Mouse (Mus musculus) heart, embryonic 11.5 days (tissue): ENCODE results near the gene Papss2. TPM values are rescaled to one million over a fixed set of nuclear protein-coding genes. Genes with fewer than 3 reads are reported as not detected.

ENCODE experiments used
- ATAC-seq: fragments of 200-750 bp; cut with Nextera tagmentation; replicated peaks from 2 replicates; pipeline ENCODE4 v1.8.0; 2017; ENCODE audit warnings: moderate library complexity; ENCODE audit not compliant: insufficient number of reproducible peaks, low FRiP score, low TSS enrichment
- H3K27ac ChIP-seq: fragments of 300-500 bp; sonication (generic); 2 replicates; pipeline ENCODE4 v1.5.1; 2014; ENCODE audit warnings: mild to moderate bottlenecking, low read depth, low read length
- H3K27me3 ChIP-seq: fragments of 300-500 bp; sonication (generic); 2 replicates; pipeline ENCODE4 v1.6.1; 2014; ENCODE audit warnings: mild to moderate bottlenecking, low read length, mixed read lengths; ENCODE audit not compliant: control insufficient read depth, insufficient read depth
- H3K36me3 ChIP-seq: fragments of 300-500 bp; sonication (generic); 2 replicates; pipeline ENCODE4 v1.6.1; 2014; ENCODE audit warnings: mild to moderate bottlenecking, low read length, moderate library complexity, mixed read lengths; ENCODE audit not compliant: control insufficient read depth, insufficient read depth
- H3K4me1 ChIP-seq: fragments of 300-500 bp; sonication (generic); 2 replicates; pipeline ENCODE4 v1.6.1; 2014; ENCODE audit warnings: low read length; ENCODE audit not compliant: control insufficient read depth, insufficient read depth
- H3K4me2 ChIP-seq: fragments of 300-500 bp; sonication (generic); 2 replicates; pipeline ENCODE4 v1.6.1; 2014; ENCODE audit warnings: mild to moderate bottlenecking, moderate library complexity
- H3K4me3 ChIP-seq: fragments of 300-500 bp; sonication (generic); 2 replicates; pipeline ENCODE4 v1.5.1; 2014; ENCODE audit warnings: low read depth, low read length
- H3K9ac ChIP-seq: fragments of 300-500 bp; sonication (generic); 2 replicates; pipeline ENCODE4 v1.6.1; 2014; ENCODE audit warnings: mild to moderate bottlenecking, low read depth, low read length, moderate library complexity
- H3K9me3 ChIP-seq: fragments of 300-500 bp; sonication (generic); replicated peaks from 2 replicates; pipeline ENCODE4 v1.6.1; 2016; ENCODE audit warnings: low read length; ENCODE audit not compliant: control insufficient read depth
- WGBS: fragments of 180-500 bp; shearing (Covaris S2); extraction: QIAGEN DNeasy Blood & Tissue Kit; methylation state at CpG from one replicate; pipeline ENCODE4 v1.1.7; 2014; ENCODE audit not compliant: insufficient replicate concordance; 5-methylcytosine and 5-hydroxymethylcytosine counted together
- polyA plus RNA-seq: library from polyadenylated mRNA; unstranded; fragments of >200 nt; fragmentation: Nextera tagmentation; extraction: Ambion mirVana; gene quantifications from 2 replicates; pipeline ENCODE4 v1.2.1, GENCODE M21; 2014

The Papss2 gene
- polyA plus RNA-seq, 1 experiment from 2014 or later: 28.1 TPM

DNA sequence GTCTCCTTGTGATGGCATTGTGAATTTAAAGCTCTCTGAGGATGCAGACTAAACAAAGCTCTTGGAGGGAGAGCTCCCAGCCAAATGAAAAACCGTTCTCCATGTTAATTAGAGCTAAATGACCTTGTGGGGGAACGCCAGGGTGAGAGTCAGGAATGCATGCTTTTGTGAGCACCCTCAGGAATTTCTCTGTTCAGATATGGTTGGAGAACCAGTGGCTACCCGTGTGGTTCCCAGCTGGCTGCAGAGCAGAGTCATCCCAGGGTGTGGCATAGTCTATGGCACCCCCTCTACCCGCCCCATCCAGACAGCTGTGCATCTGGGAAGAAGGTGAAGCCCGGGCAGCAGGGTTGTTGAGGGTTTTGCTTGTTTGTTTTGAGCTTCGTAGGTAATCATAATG is 7.9 kb upstream of the Papss2 start:
- WGBS: 57% methylated on average over 6 of the region's 6 CpGs
- no peaks in the 10 kb centered on the region for H3K9me3 ChIP-seq
- no peaks in the 10 kb centered on the region for H3K36me3 ChIP-seq
- no peak for ATAC-seq
- H3K4me1 ChIP-seq: no peaks in the 10 kb centered on the region
- no peak overlapping the region for H3K27ac ChIP-seq
- H3K4me2 ChIP-seq: no peak overlapping the region
- H3K9ac ChIP-seq: no peak overlapping the region
- H3K4me3 ChIP-seq: no peak overlapping the region
- H3K27me3 ChIP-seq: no peaks in the 10 kb centered on the region

DNA sequence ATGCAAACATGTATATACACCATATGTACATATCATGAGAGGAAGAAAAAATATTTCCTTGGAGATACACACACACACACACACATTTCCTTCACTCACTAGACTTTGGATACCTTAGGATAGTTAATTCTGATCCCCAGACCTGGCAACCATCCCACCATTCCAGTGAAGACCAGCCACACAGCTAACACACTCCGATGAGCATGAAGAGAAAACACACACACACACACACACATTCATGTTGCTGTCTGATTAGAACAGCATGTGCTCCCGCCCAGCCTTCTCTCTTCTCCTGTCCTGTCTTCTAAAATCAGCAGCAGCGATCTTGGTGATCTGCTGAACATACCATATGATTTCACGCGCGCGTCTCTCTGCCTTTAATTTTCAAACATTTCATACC is 2.8 kb upstream of the Papss2 start:
- Histone ChIP-seq H3K9ac (no peak overlapping the region), H3K27ac (no peak overlapping the region), H3K4me3 (no peak overlapping the region), H3K4me2 (no peak overlapping the region), H3K4me1 (no peaks in the 10 kb centered on the region), H3K9me3 (no peaks in the 10 kb centered on the region), H3K27me3 (peaks cover 6% of the 10 kb centered on the region; the same call in 1 of the 2 replicates), H3K36me3 (no peaks in the 10 kb centered on the region)
- ATAC-seq: no peak
- 92% methylated on average over 7 of the region's 7 CpGs for WGBS

DNA sequence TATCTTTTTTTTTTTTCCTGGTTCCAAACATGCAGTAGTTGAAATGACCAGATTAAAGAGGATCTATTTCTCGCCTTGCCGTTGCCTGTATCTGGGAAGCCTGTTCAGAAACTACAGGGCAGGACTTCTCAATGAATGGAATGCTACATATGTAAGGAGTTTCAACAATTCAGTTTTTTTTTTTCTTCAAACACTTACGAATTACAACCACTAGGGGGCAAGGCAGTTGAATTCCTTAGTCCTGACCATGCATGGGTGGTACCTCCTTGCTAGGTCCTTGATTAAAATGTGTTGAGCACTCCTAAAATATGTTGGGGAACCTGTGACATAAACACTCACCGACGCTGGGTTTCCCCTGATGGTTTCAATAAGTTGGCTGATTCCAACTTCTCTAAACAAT is 1.7 kb upstream of the Papss2 start:
- Histone ChIP-seq H3K27ac (no peak overlapping the region), H3K4me3 (no peak overlapping the region), H3K27me3 (peaks cover 6% of the 10 kb centered on the region; the same call in 1 of the 2 replicates), H3K36me3 (no peaks in the 10 kb centered on the region), H3K9ac (no peak overlapping the region), H3K4me2 (no peak overlapping the region), H3K9me3 (no peaks in the 10 kb centered on the region), H3K4me1 (no peaks in the 10 kb centered on the region)
- no peak for ATAC-seq
- 57% methylated on average over 5 of the region's 5 CpGs for WGBS

DNA sequence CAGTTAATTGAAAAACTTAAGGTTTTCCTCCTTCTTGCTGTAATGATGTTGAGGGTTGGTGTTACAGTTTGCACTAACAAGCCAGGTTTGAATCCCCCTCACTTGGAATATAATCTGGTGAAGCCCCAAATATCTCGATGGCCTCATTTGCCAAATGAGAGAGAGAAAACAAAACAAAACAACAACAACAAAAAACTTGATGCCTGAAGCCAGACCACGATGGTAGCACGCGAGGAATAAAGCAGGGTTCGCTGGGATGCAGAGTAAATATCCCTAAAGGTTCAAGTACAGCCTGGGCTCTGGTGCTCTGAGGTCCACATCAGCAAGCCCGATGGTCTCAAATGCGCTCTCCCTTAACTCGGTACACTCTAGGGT is 472 bp upstream of the Papss2 start:
- H3K27ac ChIP-seq: no peak overlapping the region
- peak overlapping the region; percentile 79 for H3K4me2 ChIP-seq
- no peaks in the 10 kb centered on the region for H3K4me1 ChIP-seq
- H3K4me3 ChIP-seq: peak overlapping the region; percentile 63
- no peak for ATAC-seq
- H3K27me3 ChIP-seq: peaks cover 6% of the 10 kb centered on the region; the same call in 1 of the 2 replicates
- no peaks in the 10 kb centered on the region for H3K9me3 ChIP-seq
- H3K36me3 ChIP-seq: no peaks in the 10 kb centered on the region
- 19% methylated on average over 8 of the region's 8 CpGs for WGBS
- peak overlapping the region; percentile 74 for H3K9ac ChIP-seq

DNA sequence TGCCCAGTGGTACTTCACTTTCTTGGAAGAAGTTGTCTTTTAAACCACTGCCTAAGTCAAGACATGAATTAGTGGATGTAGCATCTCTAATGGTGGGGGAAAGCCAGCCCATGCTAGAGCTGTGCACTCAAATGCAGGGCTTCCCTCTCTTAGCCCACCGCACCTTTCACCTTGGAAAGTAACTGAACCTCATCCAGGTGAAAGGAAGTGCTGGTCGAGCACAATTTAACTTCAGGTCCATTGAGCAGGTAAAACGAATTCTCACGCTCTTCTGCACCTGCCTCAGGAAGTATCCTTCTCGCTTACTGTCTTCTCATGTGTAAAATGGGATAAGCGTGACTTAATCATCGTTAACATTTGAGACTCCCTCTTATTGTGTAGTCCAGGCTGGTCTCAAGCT is 3.4 kb downstream of the Papss2 start:
- Histone ChIP-seq H3K27me3 (peaks cover 6% of the 10 kb centered on the region; the same call in 1 of the 2 replicates), H3K27ac (no peak overlapping the region), H3K4me3 (no peak overlapping the region), H3K4me2 (no peak overlapping the region), H3K9me3 (no peaks in the 10 kb centered on the region), H3K4me1 (no peaks in the 10 kb centered on the region), H3K9ac (no peak overlapping the region), H3K36me3 (no peaks in the 10 kb centered on the region)
- 79% methylated on average over 7 of the region's 7 CpGs for WGBS
- no peak for ATAC-seq

DNA sequence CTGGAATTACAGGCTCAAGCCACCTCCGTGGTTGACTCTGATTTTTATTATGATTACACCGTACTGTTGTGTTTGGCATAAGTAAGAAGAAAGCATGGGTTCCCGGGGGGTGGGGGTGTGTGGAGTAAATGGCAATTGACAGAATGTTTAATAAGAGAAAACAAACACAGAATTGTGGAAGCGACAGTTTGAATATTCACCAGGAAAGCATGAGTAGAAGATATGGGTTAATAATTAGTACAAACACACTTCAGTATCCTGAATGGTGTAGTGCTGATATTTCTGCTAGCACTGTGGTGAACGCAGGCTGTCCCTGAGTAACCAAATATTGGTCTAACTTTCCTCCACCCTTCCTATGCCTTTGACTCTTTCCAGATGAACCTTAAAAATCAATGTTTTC is 3.8 kb downstream of the Papss2 start:
- Histone ChIP-seq H3K4me2 (no peak overlapping the region), H3K27me3 (peaks cover 5% of the 10 kb centered on the region; the same call in 1 of the 2 replicates), H3K9ac (no peak overlapping the region), H3K27ac (no peak overlapping the region), H3K36me3 (no peaks in the 10 kb centered on the region), H3K4me3 (no peak overlapping the region), H3K9me3 (no peaks in the 10 kb centered on the region), H3K4me1 (no peaks in the 10 kb centered on the region)
- WGBS: 71% methylated on average over 5 of the region's 5 CpGs
- ATAC-seq: no peak

DNA sequence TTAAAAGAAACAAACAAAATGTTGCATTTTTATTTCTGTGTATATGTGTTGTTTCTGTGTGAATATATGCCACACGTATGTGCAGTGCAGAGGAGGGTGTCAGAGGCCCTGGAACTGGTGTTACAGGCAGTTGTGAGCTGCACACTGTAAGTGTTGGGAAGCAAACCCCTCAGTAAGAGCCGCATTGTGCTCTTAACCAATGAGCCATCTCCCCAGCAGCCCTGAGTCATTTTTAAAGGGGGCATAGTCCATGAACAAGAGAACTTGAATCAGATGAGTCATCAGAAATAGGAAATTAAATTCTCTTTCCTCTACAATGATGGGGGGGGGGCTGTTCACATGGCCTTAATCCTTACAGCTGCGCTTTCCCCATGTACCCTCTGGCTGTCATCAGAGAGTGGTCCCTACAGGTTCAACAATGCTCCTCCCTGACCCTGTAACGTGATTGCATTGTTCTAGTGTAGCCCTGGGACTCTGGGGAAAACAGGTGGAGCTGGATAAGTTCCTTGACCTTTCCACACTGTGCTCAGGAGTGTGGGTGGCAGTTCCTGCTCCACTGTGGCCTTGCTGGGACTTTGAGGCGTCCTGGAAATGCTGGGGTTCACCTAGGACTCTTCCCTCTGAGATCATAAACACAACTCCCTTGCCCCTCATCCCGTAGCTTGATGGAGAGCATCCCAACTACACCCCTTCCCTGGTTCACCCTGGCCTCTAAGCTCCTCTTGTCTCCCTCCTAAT is 5.6 kb downstream of the Papss2 start:
- Histone ChIP-seq H3K4me3 (no peak overlapping the region), H3K27me3 (peaks cover 4% of the 10 kb centered on the region; the same call in 1 of the 2 replicates), H3K27ac (no peak overlapping the region), H3K9ac (no peak overlapping the region), H3K9me3 (no peaks in the 10 kb centered on the region), H3K4me1 (no peaks in the 10 kb centered on the region), H3K4me2 (no peak overlapping the region), H3K36me3 (no peaks in the 10 kb centered on the region)
- WGBS: 65% methylated on average over 6 of the region's 6 CpGs
- ATAC-seq: no peak

DNA sequence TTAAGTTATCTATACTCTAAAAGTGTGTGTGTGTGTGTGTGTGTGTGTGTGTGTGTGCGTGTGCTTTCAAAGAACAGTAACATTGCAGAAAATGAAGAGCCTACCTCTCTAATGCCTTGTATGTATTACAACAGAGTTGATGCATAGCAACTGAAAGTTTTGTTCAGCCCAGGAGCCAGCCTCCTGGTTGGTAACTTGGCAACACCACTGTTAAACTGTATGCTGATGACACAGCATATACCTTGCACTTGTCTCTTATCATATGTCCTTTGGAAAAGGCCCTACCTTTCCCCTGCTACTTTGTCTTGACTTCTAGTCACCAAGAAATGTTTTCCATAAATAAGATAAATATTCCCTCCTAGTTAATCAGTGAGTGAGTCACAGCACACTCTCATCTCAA is 7.9 kb downstream of the Papss2 start:
- no peak overlapping the region for H3K4me2 ChIP-seq
- no peaks in the 10 kb centered on the region for H3K9me3 ChIP-seq
- H3K4me1 ChIP-seq: no peaks in the 10 kb centered on the region
- 81% methylated on average over 1 of the region's 1 CpGs for WGBS
- H3K27ac ChIP-seq: no peak overlapping the region
- H3K4me3 ChIP-seq: no peak overlapping the region
- H3K27me3 ChIP-seq: no peaks in the 10 kb centered on the region
- ATAC-seq: no peak
- no peaks in the 10 kb centered on the region for H3K36me3 ChIP-seq
- no peak overlapping the region for H3K9ac ChIP-seq

DNA sequence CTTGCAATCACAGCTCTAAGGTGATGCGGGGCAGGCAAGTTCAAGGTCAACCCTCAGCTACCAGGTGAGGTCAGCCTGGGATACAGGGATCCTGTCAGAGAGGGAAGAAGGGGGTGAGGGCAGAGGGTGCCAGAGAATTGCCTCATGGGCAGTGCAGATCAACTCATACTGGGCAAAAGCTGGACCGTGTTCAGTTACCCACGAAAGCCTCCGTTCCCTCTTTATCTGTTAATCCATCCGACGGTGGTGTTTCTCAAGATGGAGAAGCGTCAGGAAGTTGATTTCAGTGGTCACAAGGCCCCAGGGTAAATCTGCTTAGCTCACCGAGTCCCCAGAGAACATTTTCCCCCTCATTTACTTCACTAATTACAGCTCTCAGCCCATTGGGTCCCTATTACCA is 8.5 kb downstream of the Papss2 start:
- Histone ChIP-seq H3K9me3 (no peaks in the 10 kb centered on the region), H3K4me1 (no peaks in the 10 kb centered on the region), H3K36me3 (no peaks in the 10 kb centered on the region), H3K4me2 (no peak overlapping the region), H3K9ac (no peak overlapping the region), H3K27me3 (no peaks in the 10 kb centered on the region), H3K4me3 (no peak overlapping the region), H3K27ac (no peak overlapping the region)
- 74% methylated on average over 8 of the region's 8 CpGs for WGBS
- no peak for ATAC-seq
